Mouse (Mus musculus) embryonic facial prominence, embryonic 15.5 days (tissue): ENCODE results near the gene Krt84. TPM values are rescaled to one million over a fixed set of nuclear protein-coding genes. Genes with fewer than 3 reads are reported as not detected.
"Not testable (repeated sequence)": the region's sequence is repeated elsewhere in the genome, so short reads cannot be mapped to it uniquely, and the experiment has no call there.

Experiments
- ATAC-seq: fragments of 200-750 bp; cut with Nextera tagmentation; 2 replicates; pipeline ENCODE4 v1.8.0; 2017; ENCODE audit warnings: low read depth, moderate TSS enrichment; ENCODE audit not compliant: insufficient number of reproducible peaks, low FRiP score, low TSS enrichment
- H3K27ac ChIP-seq: fragments of 300-500 bp; sonication (generic); replicated peaks from 2 replicates; pipeline ENCODE4 v1.5.1; 2015; ENCODE audit warnings: mild to moderate bottlenecking, inconsistent platforms
- H3K27me3 ChIP-seq: fragments of 300-500 bp; sonication (generic); 2 replicates; pipeline ENCODE4 v1.6.1; 2015; ENCODE audit warnings: inconsistent platforms
- H3K36me3 ChIP-seq: fragments of 300-500 bp; sonication (generic); 2 replicates; pipeline ENCODE4 v1.6.1; 2015; ENCODE audit warnings: mild to moderate bottlenecking, inconsistent platforms
- H3K4me1 ChIP-seq: fragments of 300-500 bp; sonication (generic); 2 replicates; pipeline ENCODE4 v1.6.1; 2015; ENCODE audit warnings: inconsistent platforms
- H3K4me2 ChIP-seq: fragments of 300-500 bp; sonication (generic); replicated peaks from 2 replicates; pipeline ENCODE4 v1.6.1; 2015; ENCODE audit warnings: mild to moderate bottlenecking, inconsistent platforms
- H3K4me3 ChIP-seq: fragments of 300-500 bp; sonication (generic); replicated peaks from 2 replicates; pipeline ENCODE4 v1.5.1; 2015; ENCODE audit warnings: mild to moderate bottlenecking, inconsistent platforms
- H3K9ac ChIP-seq: fragments of 300-500 bp; sonication (generic); 2 replicates; pipeline ENCODE4 v1.6.1; 2015; ENCODE audit warnings: inconsistent platforms
- H3K9me3 ChIP-seq: fragments of 300-500 bp; sonication (generic); replicated peaks from 2 replicates; pipeline ENCODE4 v1.6.1; 2016; ENCODE audit warnings: inconsistent platforms
- WGBS: fragments of 180-500 bp; shearing (Covaris S2); methylation state at CpG from one replicate; pipeline ENCODE4 v1.1.7; 2015; 5-methylcytosine and 5-hydroxymethylcytosine counted together
- polyA plus RNA-seq: library from polyadenylated mRNA; unstranded; fragments of >200 nt; fragmentation: Nextera tagmentation; extraction: Ambion mirVana; gene quantifications from 2 replicates; pipeline ENCODE4 v1.2.1, GENCODE M21; 2015

Gene Krt84
- polyA plus RNA-seq, 1 experiment from 2014 or later, result 0.28 TPM

- ATAC-seq, result no peak
- no peak overlapping the region for H3K4me3 ChIP-seq
- no peak overlapping the region for H3K27ac ChIP-seq
- peaks cover 13% of the 10 kb centered on the region; the same call in 1 of the 2 replicates for H3K4me1 ChIP-seq
- H3K27me3 ChIP-seq, result no peaks in the 10 kb centered on the region
- H3K36me3 ChIP-seq, result no peaks in the 10 kb centered on the region
- no peaks in the 10 kb centered on the region for H3K9me3 ChIP-seq
- 75% methylated on average over 9 of the region's 9 CpGs for WGBS
- no peak overlapping the region for H3K4me2 ChIP-seq
- H3K9ac ChIP-seq, result no peak overlapping the region
These were observed 9.9 kb upstream of the Krt84 start for GRCm38 (mm10) chr15:101542543-101542942.

- H3K4me3 ChIP-seq, result no peak overlapping the region
- no peaks in the 10 kb centered on the region for H3K27me3 ChIP-seq
- ATAC-seq, result no peak
- H3K4me1 ChIP-seq, result peaks cover 18% of the 10 kb centered on the region
- no peak overlapping the region; the same call in 1 of the 2 replicates for H3K27ac ChIP-seq
- no peak overlapping the region for H3K4me2 ChIP-seq
- H3K36me3 ChIP-seq, result no peaks in the 10 kb centered on the region
- H3K9ac ChIP-seq, result no peak overlapping the region
- WGBS, result 47% methylated on average over 4 of the region's 4 CpGs
- no peaks in the 10 kb centered on the region for H3K9me3 ChIP-seq
These were observed 5.9 kb upstream of the Krt84 start for GRCm38 (mm10) chr15:101538580-101538900.

- no peak overlapping the region for H3K9ac ChIP-seq
- H3K4me1 ChIP-seq, result peaks cover 18% of the 10 kb centered on the region
- 30% methylated on average over 7 of the region's 7 CpGs for WGBS
- H3K27ac ChIP-seq, result no peak overlapping the region
- H3K36me3 ChIP-seq, result no peaks in the 10 kb centered on the region
- ATAC-seq, result peak; percentile 59; the same call in 1 of the 2 replicates
- H3K4me3 ChIP-seq, result no peak overlapping the region
- H3K4me2 ChIP-seq, result no peak overlapping the region
- H3K9me3 ChIP-seq, result no peaks in the 10 kb centered on the region
- no peaks in the 10 kb centered on the region for H3K27me3 ChIP-seq
These were observed 5.4 kb upstream of the Krt84 start for GRCm38 (mm10) chr15:101537864-101538579.

GRCm38 (mm10) chr15:101536054-101536850, 3.6 kb upstream of the Krt84 start:
- ATAC-seq, result no peak
- Histone ChIP-seq H3K4me1 (peaks cover 18% of the 10 kb centered on the region), H3K4me3 (no peak overlapping the region), H3K9ac (no peak overlapping the region), H3K4me2 (no peak overlapping the region), H3K9me3 (no peaks in the 10 kb centered on the region), H3K36me3 (no peaks in the 10 kb centered on the region), H3K27ac (peak overlapping the region; percentile 69), H3K27me3 (no peaks in the 10 kb centered on the region)
- WGBS, result 39% methylated on average over 9 of the region's 9 CpGs

- no peak overlapping the region for H3K4me2 ChIP-seq
- ATAC-seq, result no peak
- no peaks in the 10 kb centered on the region for H3K9me3 ChIP-seq
- H3K27ac ChIP-seq, result no peak overlapping the region
- 0 out of 2 replicates have a peak, but pooled peaks cover 2% of the 10 kb centered on the region for H3K27me3 ChIP-seq
- no peak overlapping the region for H3K9ac ChIP-seq
- no peaks in the 10 kb centered on the region for H3K36me3 ChIP-seq
- 55% methylated on average over 4 of the region's 4 CpGs for WGBS
- H3K4me3 ChIP-seq, result no peak overlapping the region
- no peaks in the 10 kb centered on the region for H3K4me1 ChIP-seq
These were observed 9.9 kb downstream of the Krt84 start for GRCm38 (mm10) chr15:101522556-101523232.

GRCm38 (mm10) chr15:101519792-101520191, 12.8 kb downstream of the Krt84 start:
- Histone ChIP-seq H3K27me3 (0 out of 2 replicates have a peak, but pooled peaks cover 2% of the 10 kb centered on the region), H3K4me2 (no peak overlapping the region), H3K36me3 (no peaks in the 10 kb centered on the region), H3K4me1 (no peaks in the 10 kb centered on the region), H3K9ac (no peak overlapping the region), H3K4me3 (no peak overlapping the region), H3K27ac (no peak overlapping the region), H3K9me3 (no peaks in the 10 kb centered on the region)
- WGBS, result 12% methylated on average over 2 of the region's 2 CpGs
- no peak for ATAC-seq

GRCm38 (mm10) chr15:101517161-101517560, 15.5 kb downstream of the Krt84 start, which contains the start of gene Gm49425:
Gm49425 (minus strand) TSS chr15:101517261.
- H3K4me1 ChIP-seq, H3K4me2 ChIP-seq, H3K9ac ChIP-seq, H3K36me3 ChIP-seq, H3K9me3 ChIP-seq, ATAC-seq, H3K27me3 ChIP-seq, H3K4me3 ChIP-seq, H3K27ac ChIP-seq: not testable (repeated sequence)
- 76% methylated on average over 2 of the region's 2 CpGs for WGBS

GRCm38 (mm10) chr15:101508247-101508646, 24.4 kb downstream of the Krt84 start:
- Histone ChIP-seq H3K36me3 (no peaks in the 10 kb centered on the region), H3K27me3 (no peaks in the 10 kb centered on the region), H3K9ac (no peak overlapping the region), H3K27ac (no peak overlapping the region), H3K9me3 (no peaks in the 10 kb centered on the region), H3K4me3 (no peak overlapping the region), H3K4me1 (no peaks in the 10 kb centered on the region), H3K4me2 (no peak overlapping the region)
- ATAC-seq, result no peak
- WGBS, result 65% methylated on average over 9 of the region's 9 CpGs

GRCm38 (mm10) chr15:101506896-101507758, 25.5 kb downstream of the Krt84 start:
- Histone ChIP-seq H3K9me3 (no peaks in the 10 kb centered on the region), H3K4me1 (no peaks in the 10 kb centered on the region), H3K36me3 (no peaks in the 10 kb centered on the region), H3K4me2 (no peak overlapping the region), H3K27ac (no peak overlapping the region), H3K9ac (no peak overlapping the region), H3K27me3 (no peaks in the 10 kb centered on the region), H3K4me3 (no peak overlapping the region)
- 47% methylated on average over 14 of the region's 14 CpGs for WGBS
- ATAC-seq, result no peak

GRCm38 (mm10) chr15:101497181-101497580, 35.4 kb downstream of the Krt84 start:
- 59% methylated on average over 2 of the region's 2 CpGs for WGBS
- ATAC-seq, result no peak
- Histone ChIP-seq H3K27ac (no peak overlapping the region), H3K4me3 (no peak overlapping the region), H3K4me1 (no peaks in the 10 kb centered on the region), H3K27me3 (no peaks in the 10 kb centered on the region), H3K36me3 (no peaks in the 10 kb centered on the region), H3K4me2 (no peak overlapping the region), H3K9me3 (no peaks in the 10 kb centered on the region), H3K9ac (no peak overlapping the region)
